Mouse (Mus musculus) erythroblast, embryonic 14.5 days (primary cell): ENCODE measurements at regions not wholly inside any gene's neighbourhood (a gene's known extent, or its start where the extent isn't known, plus 50 kb on each side); places are given as distances from the start of the nearest gene placed in this dataset.
"Not testable (repeated sequence)": the region's sequence is repeated elsewhere in the genome, so short reads cannot be mapped to it uniquely, and the experiment has no call there.

Experiments
- H3K27me3 ChIP-seq: 2 replicates; pipeline ENCODE4 v1.6.1; 2012; ENCODE audit warnings: inconsistent platforms; ENCODE audit not compliant: control insufficient read depth
- H3K36me3 ChIP-seq: 2 replicates; pipeline ENCODE4 v1.6.1; 2012; ENCODE audit warnings: mild to moderate bottlenecking, inconsistent platforms; ENCODE audit not compliant: control insufficient read depth
- H3K4me1 ChIP-seq: 2 replicates; pipeline ENCODE4 v1.6.1; 2012; ENCODE audit warnings: inconsistent platforms; ENCODE audit not compliant: control insufficient read depth
- H3K4me3 ChIP-seq: replicated peaks from 2 replicates; pipeline ENCODE3; 2012; ENCODE audit warnings: moderate library complexity, mild to moderate bottlenecking, inconsistent platforms
- H3K9me3 ChIP-seq: 2 replicates; pipeline ENCODE4 v1.6.1; 2012; ENCODE audit warnings: low read length, inconsistent platforms, mixed read lengths; ENCODE audit not compliant: control insufficient read depth
- GATA1 ChIP-seq: IDR thresholded peaks from 2 replicates; pipeline ENCODE4 v1.6.1; 2012; ENCODE audit warnings: low read length, inconsistent platforms, mixed read lengths
- TAL1 ChIP-seq: IDR thresholded peaks from 3 replicates; pipeline ENCODE4 v1.6.1; 2012; ENCODE audit warnings: low read length, inconsistent platforms, mixed read lengths

DNA sequence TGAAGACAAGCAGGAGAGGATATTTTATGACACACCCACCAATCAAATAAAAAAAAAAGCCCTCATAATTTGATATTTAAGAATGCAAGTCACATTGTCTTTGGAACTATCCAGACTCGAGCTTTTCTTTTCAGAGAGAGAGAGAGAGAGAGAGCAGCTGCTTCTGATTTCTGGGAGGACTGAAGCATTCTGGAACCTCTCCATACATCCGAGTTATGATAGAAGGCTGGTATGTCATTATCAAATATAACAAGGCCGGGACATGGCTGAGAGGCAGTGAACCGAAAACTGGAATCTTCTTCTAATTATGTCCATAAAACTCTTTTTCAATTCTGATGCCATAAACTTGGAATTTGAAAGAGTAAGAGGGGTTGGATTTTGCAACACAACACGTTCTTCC is 284.3 kb downstream of the Setd4 start:
- Histone ChIP-seq H3K36me3 (no peaks in the 10 kb centered on the region), H3K9me3 (peaks cover 5% of the 10 kb centered on the region), H3K4me1 (no peaks in the 10 kb centered on the region), H3K27me3 (peaks cover 2% of the 10 kb centered on the region), H3K4me3 (no peak overlapping the region)
- TF ChIP-seq GATA1 (no peak), TAL1 (no peak)

DNA sequence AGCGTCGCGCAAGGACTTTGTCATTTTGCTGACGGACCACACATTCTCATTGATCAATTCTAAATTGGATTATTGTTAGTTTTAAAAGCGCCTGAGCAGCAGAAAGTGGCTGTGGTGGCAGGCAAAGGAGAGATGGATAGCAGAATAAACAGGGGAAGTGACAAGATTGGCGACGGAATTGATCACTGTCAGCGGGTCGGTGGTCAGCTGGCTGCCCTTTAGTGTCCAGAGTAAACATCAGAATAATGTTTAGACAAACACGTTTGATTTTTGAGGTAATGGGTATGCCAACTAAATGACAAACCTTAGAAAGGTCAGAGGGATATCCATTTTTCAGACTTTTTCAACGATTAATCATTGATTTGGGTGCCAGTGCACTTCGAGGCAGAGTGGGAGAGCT is 292.2 kb downstream of the Setd4 start:
- H3K27me3 ChIP-seq, result no peaks in the 10 kb centered on the region
- peaks cover 13% of the 10 kb centered on the region for H3K9me3 ChIP-seq
- TF ChIP-seq GATA1 (no peak), TAL1 (no peak)

DNA sequence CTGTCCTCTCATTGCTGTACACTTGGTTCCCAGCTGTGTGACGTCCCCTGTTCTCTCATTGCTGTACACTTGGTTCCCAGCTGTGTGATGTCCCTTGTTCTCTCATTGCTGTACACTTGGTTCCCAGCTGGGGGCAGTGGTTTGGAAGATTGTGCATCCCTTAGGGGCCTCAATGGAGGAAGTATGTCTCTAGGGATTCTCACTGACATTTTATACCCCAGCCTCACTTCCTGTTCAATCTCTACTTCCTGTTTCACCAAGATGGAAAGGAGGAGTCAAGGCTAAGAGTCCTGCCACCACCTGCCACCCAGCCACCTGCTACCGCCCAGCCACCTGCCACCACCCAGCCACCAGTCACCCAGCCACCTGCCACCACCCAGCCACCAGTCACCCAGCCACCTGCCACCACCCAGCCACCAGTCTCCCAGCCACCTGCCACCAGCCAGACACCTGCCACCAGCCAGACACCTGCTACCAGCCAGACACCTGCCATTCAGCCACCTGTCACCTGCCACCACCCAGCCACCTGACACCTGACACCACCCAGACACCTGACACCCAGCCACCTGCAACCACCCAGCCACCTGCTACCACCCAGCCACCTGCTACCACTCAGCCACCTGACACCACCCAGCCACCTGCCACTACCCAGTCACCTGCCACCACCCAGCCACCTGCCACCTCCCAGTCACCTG is 295.1 kb downstream of the Setd4 start:
- no peaks in the 10 kb centered on the region for H3K36me3 ChIP-seq
- TF ChIP-seq GATA1 (no peak), TAL1 (no peak)
- no peaks in the 10 kb centered on the region for H3K4me1 ChIP-seq
- H3K4me3 ChIP-seq, result no peak overlapping the region
- H3K27me3 ChIP-seq, result no peaks in the 10 kb centered on the region
- peaks cover 13% of the 10 kb centered on the region for H3K9me3 ChIP-seq

More for the DNA sequence above, 292.2 kb downstream of the Setd4 start:
- Histone ChIP-seq H3K4me3 (no peak overlapping the region), H3K4me1 (no peaks in the 10 kb centered on the region), H3K36me3 (no peaks in the 10 kb centered on the region)

DNA sequence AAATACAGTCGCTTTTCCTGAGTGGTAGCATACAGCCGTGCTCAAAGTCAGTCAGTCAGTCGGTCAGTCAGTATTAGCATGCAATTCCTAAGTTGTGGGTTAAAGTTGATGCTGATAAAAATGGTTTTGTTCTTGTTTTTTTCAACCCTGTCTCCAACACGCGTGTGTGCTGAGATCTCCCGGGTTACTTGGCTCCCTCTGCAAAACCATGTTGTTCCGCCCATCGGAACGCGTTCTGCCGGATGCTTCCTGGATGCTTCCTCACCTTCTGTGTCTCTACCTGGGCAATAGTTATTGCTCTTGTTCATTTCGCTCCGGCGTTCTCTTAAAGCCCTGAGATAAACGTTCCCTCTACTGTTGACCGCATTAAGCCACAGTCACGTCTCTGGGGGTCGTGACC is 296.9 kb downstream of the Setd4 start:
- peaks cover 13% of the 10 kb centered on the region for H3K9me3 ChIP-seq
- no peaks in the 10 kb centered on the region for H3K27me3 ChIP-seq
- no peaks in the 10 kb centered on the region for H3K36me3 ChIP-seq
- H3K4me1 ChIP-seq, result no peaks in the 10 kb centered on the region
- no peak overlapping the region for H3K4me3 ChIP-seq
- TF ChIP-seq TAL1 (no peak), GATA1 (no peak)

DNA sequence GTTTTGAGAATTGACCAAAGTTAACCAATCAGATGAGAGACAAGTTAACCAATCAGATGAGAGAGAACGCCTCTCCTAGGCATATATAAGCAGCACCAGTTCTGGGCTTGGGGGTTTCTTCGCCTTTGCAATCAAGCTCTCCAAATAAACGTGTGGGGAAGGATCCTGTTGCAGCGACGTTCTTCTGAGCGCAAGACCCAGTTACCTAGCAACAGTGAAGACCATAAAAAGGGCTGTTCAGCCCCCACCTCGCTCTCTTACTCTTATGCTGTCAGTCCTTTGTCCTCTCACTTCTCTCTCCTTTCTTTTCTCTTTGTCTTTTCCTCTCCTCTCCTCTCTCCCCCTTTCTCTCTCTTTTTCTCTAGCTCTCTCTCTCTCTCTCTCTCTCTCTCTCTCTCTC is 297.7 kb downstream of the Setd4 start:
- H3K4me1 ChIP-seq, H3K27me3 ChIP-seq, H3K4me3 ChIP-seq, H3K36me3 ChIP-seq: not testable (repeated sequence)
- peaks cover 13% of the 10 kb centered on the region for H3K9me3 ChIP-seq

DNA sequence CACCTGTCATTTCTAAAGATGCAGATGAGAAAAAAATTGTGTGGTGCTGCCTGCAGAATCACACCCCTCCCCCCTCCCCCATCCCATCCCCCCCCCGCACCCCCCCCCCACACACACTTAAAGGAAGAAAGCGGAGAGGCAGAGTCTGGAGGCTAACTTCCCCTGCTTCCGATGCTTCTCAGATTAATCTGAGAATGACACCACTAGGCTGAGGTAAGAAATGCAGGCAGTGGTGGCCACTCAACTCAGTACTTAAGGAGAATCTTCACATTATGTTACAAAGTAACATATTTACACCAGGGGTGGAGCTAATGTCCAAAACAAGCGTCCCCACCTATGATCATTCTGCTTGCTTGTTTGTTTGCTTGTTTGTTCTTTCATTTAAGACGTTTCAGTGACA is 309.4 kb downstream of the Setd4 start:
- H3K27me3 ChIP-seq, result no peaks in the 10 kb centered on the region
- TF ChIP-seq TAL1 (no peak), GATA1 (no peak)
- no peaks in the 10 kb centered on the region for H3K9me3 ChIP-seq
- no peak overlapping the region for H3K4me3 ChIP-seq
- no peaks in the 10 kb centered on the region for H3K4me1 ChIP-seq
- no peaks in the 10 kb centered on the region for H3K36me3 ChIP-seq

DNA sequence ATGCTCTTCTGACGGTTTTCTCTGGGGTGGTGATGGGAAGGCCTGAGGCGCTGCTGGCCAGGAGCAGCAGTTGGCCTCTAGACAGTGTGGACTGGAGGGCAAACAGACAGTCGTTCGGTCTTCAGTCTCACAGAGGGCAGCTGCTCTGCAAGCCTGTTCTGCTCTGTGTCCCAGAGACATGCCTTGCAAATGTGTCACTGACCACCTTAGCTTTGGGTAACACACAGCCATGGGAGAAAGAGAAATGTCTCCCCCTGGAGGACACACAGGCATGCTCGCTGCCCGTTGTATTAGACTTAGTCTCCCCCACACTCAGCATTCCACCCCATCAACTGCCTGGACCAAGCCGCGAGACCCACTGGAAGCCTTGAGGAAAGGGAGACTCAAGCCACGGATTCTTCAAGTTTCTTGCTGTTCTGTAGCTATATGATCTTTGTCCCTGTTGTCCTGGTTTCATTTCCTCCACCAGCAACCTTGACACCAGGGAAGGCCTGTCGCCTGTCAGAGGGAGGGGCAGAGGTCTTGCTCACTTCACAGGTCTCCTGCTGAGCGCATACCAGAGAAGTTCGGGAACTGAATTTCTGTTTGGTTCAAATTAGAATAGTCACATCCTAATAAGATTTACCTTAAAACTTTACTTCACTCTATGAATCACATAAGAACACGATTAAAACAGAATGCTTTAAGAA is 310.8 kb downstream of the Setd4 start:
- Histone ChIP-seq H3K4me1 (no peaks in the 10 kb centered on the region), H3K27me3 (no peaks in the 10 kb centered on the region), H3K4me3 (no peak overlapping the region), H3K9me3 (no peaks in the 10 kb centered on the region), H3K36me3 (no peaks in the 10 kb centered on the region)
- no peak for TF ChIP-seq TAL1
- TF ChIP-seq GATA1, result no peak

DNA sequence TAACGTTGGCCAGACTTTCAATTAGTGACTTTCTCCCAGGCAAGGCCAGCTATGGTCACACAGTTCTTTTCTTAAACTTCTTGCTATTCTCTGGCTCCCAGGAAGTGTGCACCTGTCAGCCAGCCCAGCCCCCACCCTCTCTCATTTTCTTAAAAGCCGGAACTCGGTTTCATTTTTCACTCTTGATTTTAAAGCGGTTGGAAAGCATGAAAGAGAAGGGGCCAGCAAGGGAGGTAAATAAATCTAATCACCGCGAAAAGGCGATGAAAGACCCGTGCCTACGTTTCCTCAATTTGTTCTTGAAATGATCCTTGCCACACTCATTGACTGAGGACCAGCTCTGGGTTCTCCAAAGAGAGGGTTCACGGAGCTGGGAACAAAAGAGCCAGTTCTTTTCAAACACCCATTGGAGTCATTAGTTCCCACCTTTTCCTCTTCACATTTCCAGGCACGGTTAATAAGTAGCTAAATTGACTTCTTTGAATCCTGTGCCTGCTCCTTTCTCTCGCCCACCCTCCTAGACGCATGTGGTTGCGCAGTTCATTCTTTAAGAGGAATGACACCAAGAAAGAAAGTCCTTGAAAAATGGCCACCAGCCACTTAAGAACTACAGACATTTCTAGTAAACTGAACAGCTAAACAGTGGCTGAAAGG is 311.6 kb downstream of the Setd4 start:
- Histone ChIP-seq H3K36me3 (no peaks in the 10 kb centered on the region), H3K27me3 (no peaks in the 10 kb centered on the region), H3K4me3 (no peak overlapping the region), H3K4me1 (no peaks in the 10 kb centered on the region), H3K9me3 (no peaks in the 10 kb centered on the region)
- TF ChIP-seq GATA1, result no peak
- TF ChIP-seq TAL1, result no peak

DNA sequence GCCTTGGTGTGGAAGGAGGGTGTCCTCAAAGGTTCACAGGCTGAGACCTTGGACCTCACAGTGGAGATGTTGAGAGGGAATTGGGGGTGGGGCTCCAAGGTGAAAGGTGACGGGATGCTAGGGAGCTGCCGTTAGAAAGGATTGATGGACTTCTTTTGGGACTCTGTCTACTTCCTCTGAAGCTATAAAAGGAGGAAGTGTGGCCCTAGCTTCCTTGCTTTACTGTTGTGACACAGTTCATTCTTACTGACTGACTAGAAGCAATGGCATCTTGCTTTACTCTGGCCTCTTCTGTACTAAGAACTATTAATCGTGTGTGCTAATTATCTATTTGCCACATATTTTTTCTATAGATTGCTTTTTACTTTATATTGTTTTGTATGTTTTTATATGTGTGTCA is 315.8 kb downstream of the Setd4 start:
- Histone ChIP-seq H3K36me3 (no peaks in the 10 kb centered on the region), H3K4me3 (no peak overlapping the region), H3K9me3 (no peaks in the 10 kb centered on the region), H3K27me3 (no peaks in the 10 kb centered on the region), H3K4me1 (no peaks in the 10 kb centered on the region)
- TF ChIP-seq TAL1 (no peak), GATA1 (no peak)
